Mouse (Mus musculus): ENCODE measurements around the gene Smtnl2. TPM values are rescaled to one million over a fixed set of nuclear protein-coding genes. Genes with fewer than 3 reads are reported as not detected.

The Smtnl2 gene
- under 1 TPM in 1 of 2 experiments, not detected in 1; 0.32 TPM for polyA plus RNA-seq (2017; shearing (Covaris generic))

GRCm38 (mm10) chr11:72411093-72411921 lies at the start of gene Smtnl2:
Gene Smtnl2 (minus strand): TSS chr11:72411713.

GRCm38 (mm10) chr11:72440965-72441664 lies 29.6 kb upstream of the Smtnl2 start, which contains the start of gene Mybbp1a:
Gene Mybbp1a (plus strand): TSS chr11:72441355.

GRCm38 (mm10) chr11:72434963-72435693 lies 23.6 kb upstream of the Smtnl2 start, which contains the start of gene Ggt6:
Gene Ggt6 (plus strand): TSS chr11:72435526.

GRCm38 (mm10) chr11:72362347-72362741 lies 49.2 kb downstream of the Smtnl2 start, which contains the start of gene Tekt1:
Gene Tekt1 (minus strand): TSS chr11:72362442.

Other genes starting within 250 kb of the Smtnl2 start
- not detected for gene Gm43951, start 204.9 kb downstream of the Smtnl2 start, polyA plus RNA-seq (2017; shearing (Covaris generic))
- 10 to 100 TPM; 11.3 to 16.8 TPM for gene 4933427D14Rik, start 204.3 kb downstream of the Smtnl2 start, polyA plus RNA-seq (2017; shearing (Covaris generic))
- 100 to 1,000 TPM; 115 to 116 TPM for gene Txndc17, start 204.2 kb downstream of the Smtnl2 start, polyA plus RNA-seq (2017; shearing (Covaris generic))
- gene Med31, start 196.1 kb downstream of the Smtnl2 start, polyA plus RNA-seq (2017; shearing (Covaris generic)): 10 to 100 TPM; 16.1 to 19.1 TPM
- not detected for gene Slc13a5, start 144.5 kb downstream of the Smtnl2 start, polyA plus RNA-seq (2017; shearing (Covaris generic))
- 100 to 1,000 TPM; 122 to 128 TPM for gene Xaf1, start 110.1 kb downstream of the Smtnl2 start, polyA plus RNA-seq (2017; shearing (Covaris generic))
- under 1 TPM; 0.80 to 0.86 TPM for gene Fbxo39, start 97.3 kb downstream of the Smtnl2 start, polyA plus RNA-seq (2017; shearing (Covaris generic))
- not detected for gene Tekt1, start 49.3 kb downstream of the Smtnl2 start, polyA plus RNA-seq (2017; shearing (Covaris generic))
- not detected for gene Ggt6, start 23.8 kb upstream of the Smtnl2 start, polyA plus RNA-seq (2017; shearing (Covaris generic))
- 10 to 100 TPM; 68.5 to 88.6 TPM for gene Mybbp1a, start 29.6 kb upstream of the Smtnl2 start, polyA plus RNA-seq (2017; shearing (Covaris generic))
- not detected for gene Spns2, start 78.2 kb upstream of the Smtnl2 start, polyA plus RNA-seq (2017; shearing (Covaris generic))
- gene Spns3, start 138.8 kb upstream of the Smtnl2 start, polyA plus RNA-seq (2017; shearing (Covaris generic)): under 1 TPM; 0.22 to 0.44 TPM
- 10 to 100 TPM; 56.0 to 71.4 TPM for gene Ube2g1, start 195.6 kb upstream of the Smtnl2 start, polyA plus RNA-seq (2017; shearing (Covaris generic))